Mouse (Mus musculus): ENCODE data around the gene Poc1a. TPM values are rescaled to one million over a fixed set of nuclear protein-coding genes. Genes with fewer than 3 reads are reported as not detected.

The Poc1a gene
- 6.4 TPM in 2 replicates for polyA plus RNA-seq (2012; rRNA removed)

GRCm38 (mm10) chr9:106280808-106281544, at the start of gene Poc1a:
Gene Poc1a, plus strand, starts transcription at chr9:106281061.

GRCm38 (mm10) chr9:106368112-106368717, 87.4 kb downstream of the Poc1a start, which contains the start of gene Dusp7:
Gene Dusp7, plus strand, starts transcription at chr9:106368632.

Other genes with a start within 250 kb of the Poc1a start
- gene Col6a4, start 184.3 kb upstream of the Poc1a start, polyA plus RNA-seq (2012; rRNA removed) = 1.7 and 2.4 TPM in 2 replicates
- 0.83 and 1.0 TPM in 2 replicates for gene Glyctk, start 122.9 kb upstream of the Poc1a start, polyA plus RNA-seq (2012; rRNA removed)
- 13.8 and 19.5 TPM in 2 replicates for gene Wdr82, start 110.1 kb upstream of the Poc1a start, polyA plus RNA-seq (2012; rRNA removed)
- gene Ppm1m, start 81.3 kb upstream of the Poc1a start, polyA plus RNA-seq (2012; rRNA removed) = 14.5 and 21.8 TPM in 2 replicates
- 19.4 and 22.7 TPM in 2 replicates for gene Twf2, start 78.0 kb upstream of the Poc1a start, polyA plus RNA-seq (2012; rRNA removed)
- 0.48 and 0.87 TPM in 2 replicates for gene Tlr9, start 58.5 kb upstream of the Poc1a start, polyA plus RNA-seq (2012; rRNA removed)
- gene Alas1, start 32.4 kb upstream of the Poc1a start, polyA plus RNA-seq (2012; rRNA removed) = 82.5 and 83.4 TPM in 2 replicates
- gene Dusp7, start 87.6 kb downstream of the Poc1a start, polyA plus RNA-seq (2012; rRNA removed) = 34.0 and 34.3 TPM in 2 replicates
- gene Rpl29, start 148.4 kb downstream of the Poc1a start, polyA plus RNA-seq (2012; rRNA removed) = 172 and 188 TPM in 2 replicates
- gene Acy1, start 157.3 kb downstream of the Poc1a start, polyA plus RNA-seq (2012; rRNA removed) = 12.3 and 15.9 TPM in 2 replicates
- 59.6 and 68.4 TPM in 2 replicates for gene Abhd14b, start 166.4 kb downstream of the Poc1a start, polyA plus RNA-seq (2012; rRNA removed)
- 11.9 and 16.1 TPM in 2 replicates for gene Abhd14a, start 166.6 kb downstream of the Poc1a start, polyA plus RNA-seq (2012; rRNA removed)
- 37.0 and 40.1 TPM in 2 replicates for gene Pcbp4, start 172.2 kb downstream of the Poc1a start, polyA plus RNA-seq (2012; rRNA removed)
- gene Gpr62, start 184.9 kb downstream of the Poc1a start, polyA plus RNA-seq (2012; rRNA removed) = 0.19 and 0.33 TPM in 2 replicates
- 14.1 and 17.0 TPM in 2 replicates for gene Rrp9, start 194.9 kb downstream of the Poc1a start, polyA plus RNA-seq (2012; rRNA removed)
- 19.1 and 26.3 TPM in 2 replicates for gene Parp3, start 195.9 kb downstream of the Poc1a start, polyA plus RNA-seq (2012; rRNA removed)
- not detected in 2 replicates for gene Iqcf1, start 218.9 kb downstream of the Poc1a start, polyA plus RNA-seq (2012; rRNA removed)
- gene Iqcf5, start 233.5 kb downstream of the Poc1a start, polyA plus RNA-seq (2012; rRNA removed) = not detected in 2 replicates